Mouse (Mus musculus) lung, postnatal 25 days (tissue): ENCODE measurements around the gene Mrpl48.

Experiments used
- DNase-seq: peaks from one replicate; pipeline ENCODE4 v3.0.0; 2022; ENCODE audit warnings: low spot score

The Mrpl48 gene

DNA sequence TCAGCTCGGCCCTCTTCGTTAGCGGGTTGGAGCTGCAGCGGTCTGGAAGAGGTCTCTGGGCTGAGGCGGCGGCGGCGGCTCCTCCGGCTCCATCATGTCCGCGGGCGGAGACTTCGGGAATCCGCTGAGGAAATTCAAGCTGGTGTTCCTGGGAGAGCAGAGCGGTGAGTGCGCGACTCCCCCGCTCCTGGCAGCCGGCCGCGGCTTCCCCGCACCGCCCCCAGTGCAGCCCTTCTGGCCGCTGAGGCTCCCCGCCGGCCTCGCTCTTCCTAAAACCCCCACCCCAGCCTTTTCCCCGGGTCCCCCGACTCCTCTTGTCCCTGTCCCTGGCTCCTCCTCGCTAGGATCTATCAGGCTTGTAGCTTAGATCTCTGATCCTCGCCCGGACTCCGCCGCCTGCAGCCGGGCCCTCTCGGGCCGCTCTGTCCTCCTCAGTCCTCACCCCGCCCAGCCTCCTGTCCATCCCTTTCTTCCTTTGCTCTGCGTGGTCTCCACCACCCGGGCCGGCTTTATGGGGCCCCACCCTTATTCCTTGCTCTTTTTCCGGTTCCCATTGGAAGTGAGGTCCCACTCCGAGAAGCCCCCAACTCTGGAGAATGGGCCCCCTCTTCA, at the start of gene Mrpl48:
TSS of gene Mrpl48 (minus strand) at position 172 of the 612 bp plus-strand sequence.
- DNase-seq = peak; percentile 28

DNA sequence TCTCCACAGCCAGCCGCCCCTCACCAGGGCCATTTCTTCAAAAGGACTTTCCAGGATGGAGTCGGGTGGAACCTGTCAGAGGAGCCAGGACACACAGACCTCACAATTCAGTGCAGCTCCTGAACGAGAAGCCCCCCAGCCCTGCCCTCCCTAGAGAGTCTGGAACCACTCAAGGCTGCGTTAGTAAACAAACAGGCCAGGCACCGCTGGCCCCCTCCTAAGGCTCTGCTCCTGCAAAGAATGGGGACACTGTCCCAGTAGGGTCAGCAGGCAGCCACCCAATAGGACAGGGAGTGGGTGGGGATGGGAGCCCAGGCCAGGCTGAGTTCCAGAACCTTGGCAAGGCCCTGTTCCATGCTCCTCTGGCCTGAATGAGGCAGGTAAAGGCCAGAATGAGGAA, 48.6 kb upstream of the Mrpl48 start:
- DNase-seq = no peak

DNA sequence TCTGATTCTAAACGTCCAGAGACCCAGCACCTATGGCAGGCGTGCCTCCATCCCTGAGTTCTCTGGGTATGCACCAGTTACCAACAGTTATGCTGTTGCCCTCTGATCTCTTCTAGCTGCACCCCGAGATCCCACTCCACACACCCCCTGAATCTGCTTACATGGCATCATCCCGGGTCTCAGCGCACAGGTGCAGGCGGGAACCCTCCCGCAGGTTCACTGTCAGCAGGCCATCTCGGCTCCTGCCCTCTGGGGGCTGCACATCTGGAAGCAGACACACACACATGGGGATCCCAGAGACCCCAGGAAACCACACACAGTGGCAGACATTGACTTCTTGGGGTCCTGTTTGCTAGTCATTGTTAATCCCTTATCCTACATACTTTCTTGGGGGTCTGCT, 46.3 kb upstream of the Mrpl48 start:
- DNase-seq = no peak

- no peak for DNase-seq
These were observed 45.6 kb upstream of the Mrpl48 start for GRCm38 (mm10) chr7:100653480-100654266.

GRCm38 (mm10) chr7:100651011-100651410, 42.9 kb upstream of the Mrpl48 start:
- DNase-seq = no peak

- DNase-seq = no peak
These were observed 42.3 kb upstream of the Mrpl48 start for GRCm38 (mm10) chr7:100650421-100650820.

DNA sequence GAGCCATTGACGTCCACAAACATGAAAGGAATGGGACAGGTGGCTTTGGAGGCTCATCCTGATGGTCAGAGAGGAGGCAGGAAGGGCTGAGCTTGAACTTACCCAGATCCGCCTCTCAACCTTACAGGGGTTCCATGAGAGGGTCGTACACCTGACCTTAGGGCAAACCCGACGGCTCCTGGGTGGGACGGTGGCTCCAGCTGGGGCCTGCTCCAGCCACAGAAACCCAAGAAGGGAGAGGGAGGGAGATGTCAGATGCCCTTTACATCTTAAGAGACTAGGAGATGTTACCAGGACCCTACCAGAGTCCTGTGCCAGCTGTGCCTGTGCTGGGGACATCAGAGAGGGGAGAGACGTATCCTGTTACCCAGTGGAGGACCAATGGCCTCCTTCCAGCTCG, 41.7 kb upstream of the Mrpl48 start:
- DNase-seq = no peak

GRCm38 (mm10) chr7:100649095-100649494, 41.0 kb upstream of the Mrpl48 start:
- no peak for DNase-seq

GRCm38 (mm10) chr7:100645147-100645546, 37.0 kb upstream of the Mrpl48 start:
- DNase-seq = peak; percentile 77

DNA sequence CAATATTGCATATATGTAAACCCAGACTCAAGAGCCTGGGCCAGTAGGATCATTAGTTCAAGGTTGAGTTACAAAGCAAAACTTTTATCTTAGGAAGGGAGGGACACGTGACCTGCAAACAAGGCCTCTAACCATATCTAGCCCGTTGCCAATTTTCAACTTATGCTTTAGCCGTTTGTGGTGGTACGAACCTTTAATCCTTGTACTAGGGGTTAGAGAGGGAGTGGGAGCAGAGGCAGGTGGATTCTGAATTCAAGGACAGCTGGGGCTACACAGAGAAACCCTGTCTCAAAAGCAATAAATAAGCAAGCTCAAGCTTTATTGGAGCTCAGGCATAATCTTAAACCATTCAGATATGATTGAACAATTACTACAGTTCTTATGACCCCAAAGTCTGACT, 34.3 kb upstream of the Mrpl48 start:
- no peak for DNase-seq

GRCm38 (mm10) chr7:100637657-100638056, 29.6 kb upstream of the Mrpl48 start:
- peak; percentile 14 for DNase-seq

DNA sequence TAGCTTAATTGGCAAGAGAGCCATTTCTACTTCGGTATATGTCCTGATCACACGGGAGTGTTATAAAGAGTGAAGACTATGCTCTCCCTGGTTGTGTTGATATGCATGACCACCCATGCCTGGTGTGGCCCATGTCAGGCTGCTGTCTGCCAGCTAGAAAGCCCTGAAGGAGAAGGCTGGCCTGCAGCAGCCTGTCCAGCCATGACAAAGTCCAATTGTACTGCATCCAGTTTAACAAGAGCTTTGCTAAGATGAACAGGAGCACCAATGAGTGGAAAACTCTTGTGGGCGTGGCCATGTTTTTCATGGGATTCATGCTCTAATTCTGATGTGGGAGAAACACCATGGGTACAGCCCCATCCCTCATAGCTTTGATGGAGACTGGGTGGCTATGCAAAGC, 16.4 kb upstream of the Mrpl48 start:
- DNase-seq = no peak

- DNase-seq = no peak
These were observed 14.2 kb upstream of the Mrpl48 start for GRCm38 (mm10) chr7:100622277-100622676.

GRCm38 (mm10) chr7:100616121-100616857, 8.2 kb upstream of the Mrpl48 start:
- no peak for DNase-seq

GRCm38 (mm10) chr7:100608910-100609309, 809 bp upstream of the Mrpl48 start:
- no peak for DNase-seq

- DNase-seq = peak; percentile 98
These were observed 629 bp downstream of the Mrpl48 start, which contains the start of gene Rab6a for GRCm38 (mm10) chr7:100607214-100608129. Rab6a (plus strand) TSS chr7:100607410.

GRCm38 (mm10) chr7:100600211-100600610, 7.9 kb downstream of the Mrpl48 start:
- no peak for DNase-seq

- no peak for DNase-seq
These were observed 14.8 kb downstream of the Mrpl48 start for GRCm38 (mm10) chr7:100593349-100593748.

GRCm38 (mm10) chr7:100591522-100591852, 16.6 kb downstream of the Mrpl48 start:
- DNase-seq = no peak

GRCm38 (mm10) chr7:100590845-100591521, 17.1 kb downstream of the Mrpl48 start:
- peak; percentile 89 for DNase-seq

DNA sequence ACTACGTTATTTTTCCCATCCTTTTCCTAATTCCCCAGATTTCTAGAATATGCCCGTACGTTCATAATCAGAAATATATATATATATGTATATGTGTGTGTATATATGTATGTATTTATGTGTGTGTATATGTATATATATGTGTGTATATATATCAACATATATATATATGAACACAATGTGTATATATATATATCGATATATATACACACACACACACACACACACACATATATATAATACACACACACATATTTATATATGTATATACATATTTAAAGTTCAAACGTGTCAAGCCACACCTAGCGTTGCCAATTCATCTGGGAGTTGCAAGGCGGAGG, 17.6 kb downstream of the Mrpl48 start:
- no peak for DNase-seq
